Mouse (Mus musculus) left cerebral cortex, adult 18-20 months (tissue): ENCODE results near the gene Abca1. TPM values are rescaled to one million over a fixed set of nuclear protein-coding genes. Genes with fewer than 3 reads are reported as not detected.
A peak's percentile ranks its signal among the peaks of the same experiment; 100 is the strongest.

ENCODE experiments used
- DNase-seq, 2 experiments: peaks; one replicate each; pipeline ENCODE4 v3.0.0; 2021 to 2022; ENCODE audit warnings: low spot score in 2 of 2, mixed read lengths in 1 of 2
- total RNA-seq, 2 experiments: library from RNA; stranded (reverse); gene quantifications; 2 replicates each; pipeline ENCODE4 v1.2.3; 2021

Gene Abca1
- total RNA-seq, 2 experiments from 2014 or later, result 13.6 to 14.7 TPM

DNA sequence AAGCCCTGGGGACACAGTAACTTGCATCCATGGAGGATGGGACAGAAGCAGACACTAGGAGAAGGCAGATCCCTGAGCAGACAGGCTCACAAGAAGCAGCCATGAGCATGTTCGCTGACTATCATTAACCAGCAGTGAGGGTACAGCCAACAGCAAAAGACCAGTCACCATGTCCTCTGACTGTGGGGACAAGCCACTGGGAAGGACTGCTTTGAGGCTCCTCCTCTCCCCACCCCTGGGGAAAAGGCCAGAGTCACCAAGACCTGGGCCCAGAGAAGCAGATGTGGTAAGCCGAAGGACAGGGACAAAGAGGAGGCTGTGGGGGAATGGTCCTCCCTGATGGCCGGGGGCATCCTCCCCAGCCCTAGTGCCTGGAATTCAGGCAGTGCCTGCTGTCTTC lies 37.4 kb downstream of the Abca1 start:
- no peak for DNase-seq

DNA sequence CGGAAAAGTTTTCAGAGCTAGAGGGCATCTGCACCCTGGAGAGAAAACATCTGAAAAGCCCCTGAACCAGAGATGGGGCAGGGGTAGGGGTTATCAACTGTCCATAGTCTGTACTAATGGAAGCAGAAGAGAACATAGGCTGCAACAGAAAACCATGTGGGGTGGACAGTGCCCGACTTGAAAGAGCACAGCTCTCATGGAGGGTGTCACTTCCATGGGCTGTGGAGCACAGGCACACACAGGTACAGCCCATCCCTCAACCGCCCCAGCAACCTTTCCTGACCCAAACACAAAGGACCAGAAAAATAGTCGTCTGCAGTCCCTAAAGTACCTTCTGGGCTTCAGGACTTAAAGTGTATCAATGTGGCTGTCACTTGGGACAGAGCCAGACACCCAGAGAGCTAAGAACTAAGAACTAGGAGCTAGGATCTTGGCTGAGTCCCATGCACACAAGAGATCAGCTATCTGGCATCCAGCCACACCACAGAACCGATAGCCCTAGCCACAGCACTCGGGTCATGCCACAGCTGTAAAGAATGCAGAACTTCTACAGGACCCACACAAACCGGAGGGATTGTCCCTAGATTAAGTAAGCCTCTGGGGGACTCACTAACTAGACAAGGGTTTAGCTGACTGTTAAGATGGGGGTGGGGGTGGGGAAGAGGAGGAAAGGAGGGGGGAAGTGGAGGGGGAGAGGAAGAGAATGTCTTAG lies 38.0 kb downstream of the Abca1 start:
- DNase-seq, result no peak

DNA sequence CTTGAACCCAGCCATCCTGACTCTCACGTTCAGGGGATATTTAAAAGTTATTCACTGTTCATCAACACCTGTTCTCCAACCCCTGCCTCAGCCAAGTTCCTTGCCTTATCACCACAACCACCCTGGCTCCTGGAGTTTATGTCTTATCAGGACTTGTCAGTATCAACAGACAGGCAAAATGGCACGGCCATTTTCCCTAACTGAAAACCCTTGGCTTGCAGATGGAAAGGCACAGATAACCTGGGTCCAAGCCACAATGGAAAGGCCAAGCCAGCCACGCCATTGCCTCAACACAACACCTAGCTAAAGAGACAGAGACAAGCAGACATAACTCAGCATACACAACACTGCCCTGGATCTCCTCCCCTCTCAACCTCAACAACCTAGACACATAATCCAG lies 38.6 kb downstream of the Abca1 start:
- DNase-seq, result no peak

DNA sequence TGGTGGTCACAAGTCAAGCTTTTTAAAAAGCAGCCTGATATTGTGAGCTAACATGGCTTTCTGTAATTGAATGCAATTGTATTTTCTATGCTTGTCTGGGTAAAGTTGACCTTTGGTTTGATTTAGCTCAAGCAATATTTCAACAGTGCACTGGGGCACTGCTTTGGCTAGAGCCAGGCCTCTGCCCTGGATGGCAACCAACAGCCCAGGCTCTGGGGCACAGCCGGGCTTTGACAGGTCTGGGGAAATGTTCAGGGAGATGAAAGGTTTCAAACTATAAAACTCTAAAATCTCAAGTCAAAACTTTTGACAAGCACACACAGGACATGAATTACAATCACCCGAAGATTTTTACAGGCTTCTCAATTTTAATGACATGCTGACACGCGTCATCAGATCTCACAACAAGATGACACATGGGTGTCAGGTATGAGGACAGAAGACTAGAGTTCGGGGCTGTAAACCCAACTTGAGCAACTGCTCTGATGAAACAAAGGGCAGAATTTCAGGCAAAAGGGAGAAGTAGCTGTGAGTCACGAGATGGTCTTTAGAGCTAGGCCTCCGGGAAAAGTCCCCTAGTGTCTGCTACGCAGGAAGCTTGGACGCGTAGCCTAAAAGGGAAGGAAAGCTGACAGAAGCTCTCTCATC lies 39.5 kb downstream of the Abca1 start:
- DNase-seq, result no peak

DNA sequence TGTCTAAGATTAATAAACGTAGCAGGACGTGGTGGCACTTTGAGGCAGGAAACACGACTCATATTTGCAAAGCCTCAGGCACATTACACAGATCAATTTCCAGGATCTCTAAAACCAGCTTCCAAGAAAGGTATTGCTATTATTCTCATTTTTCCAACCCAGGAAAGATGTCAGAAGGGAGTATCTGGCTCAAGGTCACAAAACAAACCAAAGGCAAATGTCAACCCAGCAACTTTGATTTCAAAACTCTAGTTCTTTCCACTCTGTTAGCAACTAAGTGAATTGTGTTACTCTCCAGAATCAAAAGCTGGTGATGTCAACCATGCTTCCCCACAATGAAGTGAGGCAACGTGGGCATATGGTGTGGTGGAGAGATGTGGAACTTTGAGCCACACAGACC lies 41.1 kb downstream of the Abca1 start:
- no peak for DNase-seq

DNA sequence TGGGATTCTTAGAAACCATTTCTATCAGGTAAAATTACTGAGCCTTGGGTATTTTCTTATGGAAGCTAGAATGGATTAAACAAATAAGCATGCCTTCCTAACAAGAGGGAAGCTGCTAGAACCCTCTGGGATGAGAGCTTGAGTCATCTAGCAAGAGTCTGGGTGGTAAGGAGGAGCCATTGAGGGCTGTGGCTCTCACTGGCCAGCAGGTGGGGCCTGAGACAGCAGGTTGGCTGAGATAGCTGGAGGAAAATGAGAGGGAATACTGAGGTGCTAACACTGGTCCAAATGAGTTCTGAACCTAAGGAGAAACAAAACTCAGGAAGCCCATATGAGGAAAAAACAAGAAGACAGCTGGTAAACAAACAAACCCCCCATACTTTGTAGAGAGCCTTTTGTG lies 42.1 kb downstream of the Abca1 start:
- peak in 1 of 2 experiments; percentile 21 for DNase-seq

DNA sequence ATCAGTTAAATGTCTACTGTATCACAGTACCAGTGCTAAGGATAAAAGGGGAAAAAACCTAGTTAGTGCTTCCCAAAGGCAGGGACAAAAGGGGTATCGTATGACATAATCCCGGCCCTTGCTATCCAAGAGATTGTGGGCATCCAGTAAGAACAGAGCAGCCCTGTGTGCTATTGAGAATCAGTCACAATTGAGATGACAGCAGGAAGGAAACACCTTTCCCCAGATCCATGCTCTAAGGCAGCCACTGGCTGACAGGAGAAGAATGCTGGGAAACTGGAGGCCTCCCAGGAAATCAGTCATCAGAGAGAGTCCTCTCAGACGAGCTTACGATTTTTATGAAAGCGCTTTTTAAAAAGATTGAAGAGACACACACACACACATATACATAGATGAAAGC lies 42.6 kb downstream of the Abca1 start:
- DNase-seq, result no peak

DNA sequence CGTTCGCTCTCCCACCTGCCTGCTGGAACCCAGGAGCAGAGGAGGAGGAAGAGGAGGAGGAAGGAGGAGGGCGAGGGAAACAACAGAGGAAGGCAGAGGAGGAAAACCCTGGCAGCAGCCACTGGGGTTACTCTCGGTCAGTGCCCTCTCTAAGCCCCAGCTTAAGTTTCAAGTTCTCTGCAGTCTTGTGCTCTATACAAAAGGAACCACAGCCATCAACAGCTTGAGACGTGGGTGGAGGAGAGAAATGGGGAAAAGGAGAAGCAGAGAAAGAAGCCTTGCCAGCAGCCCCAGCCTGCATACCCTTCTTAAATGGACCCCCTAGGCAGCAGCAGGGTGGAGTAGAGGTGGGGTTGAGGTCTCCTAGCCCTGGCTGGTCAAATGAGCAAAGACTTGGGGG lies 43.8 kb downstream of the Abca1 start:
- peak; percentile 17 to 24 for DNase-seq

DNA sequence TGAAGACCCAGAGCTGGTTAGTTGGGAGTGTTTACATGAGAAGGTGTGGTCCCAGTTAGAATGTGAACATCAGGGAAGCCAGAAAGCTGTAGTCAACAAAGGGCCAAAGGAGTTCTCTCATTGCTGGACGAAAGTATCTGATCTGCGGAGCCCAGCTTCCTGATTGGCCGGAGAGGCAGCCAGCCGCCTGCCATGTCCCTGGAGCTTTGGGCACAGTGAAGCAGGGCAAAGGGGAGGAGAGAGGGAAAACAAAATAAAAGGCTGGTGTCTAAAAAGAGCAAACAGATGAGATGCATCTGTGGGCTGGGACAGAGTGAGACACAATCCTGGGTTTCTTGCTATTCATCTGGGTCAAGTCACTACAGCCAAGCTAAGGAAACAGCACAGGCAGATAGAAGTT lies 44.3 kb downstream of the Abca1 start:
- peak in 1 of 2 experiments; percentile 13 for DNase-seq

DNA sequence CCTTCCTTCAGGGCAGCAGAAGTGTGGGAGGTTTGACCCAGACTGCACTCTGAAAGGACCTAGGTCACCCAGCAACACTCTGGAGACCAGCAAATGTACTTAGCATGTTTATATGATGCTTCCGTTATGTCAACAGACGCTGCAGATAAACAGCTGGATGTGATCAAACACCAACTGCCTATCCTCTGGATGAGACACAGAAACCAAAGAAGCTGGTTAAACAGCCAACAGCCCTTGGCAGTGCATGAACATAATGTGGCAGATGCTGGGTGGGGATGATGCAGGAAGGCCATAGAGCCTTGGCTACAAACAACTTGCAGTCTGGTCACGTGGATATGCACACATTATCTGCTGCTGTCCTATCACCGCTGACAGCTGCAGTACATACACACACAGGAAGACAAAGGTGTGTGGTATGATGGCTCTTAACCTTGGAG lies 47.8 kb downstream of the Abca1 start:
- DNase-seq, result no peak

DNA sequence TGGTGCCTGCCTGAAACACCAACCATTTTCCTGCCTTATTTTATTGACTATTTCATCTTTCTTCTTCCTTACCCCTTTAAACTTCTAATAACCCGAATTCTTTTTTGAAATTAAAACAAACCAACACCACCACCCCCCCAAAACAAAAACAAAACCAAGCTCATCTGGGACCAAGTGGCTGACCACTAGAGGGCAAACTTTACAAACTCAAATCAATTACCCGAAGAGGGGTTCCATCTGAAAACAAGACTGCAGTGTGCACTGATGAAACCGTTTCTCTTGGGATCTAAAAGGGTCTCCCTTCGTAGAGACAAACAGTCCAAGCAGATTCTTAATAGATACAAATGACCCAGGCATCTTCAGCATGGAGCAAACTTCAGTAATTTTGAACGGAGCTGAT lies 49.3 kb downstream of the Abca1 start:
- no peak for DNase-seq

DNA sequence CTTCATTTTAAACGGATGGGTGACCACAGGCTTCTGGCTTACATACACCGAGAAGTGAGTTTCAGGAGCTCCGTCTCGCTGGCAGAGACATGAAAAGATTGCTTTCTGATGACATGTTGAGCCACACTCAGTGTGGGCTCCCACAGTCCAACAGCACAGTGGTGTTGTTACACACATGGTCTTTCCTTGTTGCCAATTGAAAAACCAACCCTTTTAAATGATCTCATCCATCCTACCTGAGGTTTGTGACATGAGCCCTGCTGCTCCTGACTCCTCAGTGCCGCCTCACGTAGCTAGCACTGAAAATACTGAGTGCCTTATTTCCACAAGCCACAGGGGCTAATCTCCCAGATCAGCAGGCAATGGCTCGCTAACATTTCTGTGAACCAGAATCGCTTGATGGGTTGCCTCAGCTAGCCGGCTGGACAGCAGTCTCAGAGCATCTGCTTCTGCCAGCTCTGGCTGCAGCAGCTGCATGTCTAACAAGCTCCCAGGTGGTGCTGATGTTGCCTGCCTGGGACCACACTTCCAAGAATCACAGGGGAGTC lies 50.2 kb downstream of the Abca1 start:
- DNase-seq, result no peak

DNA sequence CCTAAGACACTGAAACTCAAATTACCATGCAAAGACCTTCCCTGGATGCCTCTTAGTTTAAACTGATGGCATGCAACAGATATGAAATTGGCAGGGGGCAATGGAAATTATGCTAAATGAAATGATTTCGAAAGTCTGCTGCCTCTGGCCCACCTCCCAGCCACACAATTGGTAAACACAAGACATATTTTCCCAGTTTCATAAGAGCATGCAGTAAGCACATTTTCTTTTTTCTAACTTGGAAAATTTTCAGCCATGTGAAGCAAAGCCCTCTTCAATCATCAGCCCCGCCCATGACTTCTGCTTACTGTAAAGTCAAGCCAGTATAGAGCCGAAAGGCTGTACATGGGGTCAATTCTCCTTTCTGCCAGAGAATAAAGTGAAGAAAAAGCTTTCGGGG lies 51.5 kb downstream of the Abca1 start:
- DNase-seq, result no peak

DNA sequence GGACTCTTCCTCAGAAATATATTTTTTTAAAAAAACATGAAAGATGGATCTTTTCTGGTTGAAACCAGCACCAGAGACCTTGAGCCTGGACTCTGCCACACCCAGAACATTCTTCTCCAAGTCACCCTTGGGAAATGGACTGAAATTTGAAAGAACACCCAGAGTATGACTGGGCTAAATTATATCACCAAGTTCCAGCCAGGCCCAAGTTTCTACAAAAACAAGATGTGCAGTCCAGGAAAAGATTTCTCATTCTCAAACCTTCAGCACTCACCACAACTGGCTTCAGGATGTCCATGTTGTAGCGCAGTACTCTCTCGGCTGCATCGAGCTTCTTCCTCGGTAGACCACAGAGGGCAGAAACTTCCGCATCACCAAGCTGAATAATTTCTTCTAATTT lies 53.0 kb downstream of the Abca1 start:
- no peak for DNase-seq

DNA sequence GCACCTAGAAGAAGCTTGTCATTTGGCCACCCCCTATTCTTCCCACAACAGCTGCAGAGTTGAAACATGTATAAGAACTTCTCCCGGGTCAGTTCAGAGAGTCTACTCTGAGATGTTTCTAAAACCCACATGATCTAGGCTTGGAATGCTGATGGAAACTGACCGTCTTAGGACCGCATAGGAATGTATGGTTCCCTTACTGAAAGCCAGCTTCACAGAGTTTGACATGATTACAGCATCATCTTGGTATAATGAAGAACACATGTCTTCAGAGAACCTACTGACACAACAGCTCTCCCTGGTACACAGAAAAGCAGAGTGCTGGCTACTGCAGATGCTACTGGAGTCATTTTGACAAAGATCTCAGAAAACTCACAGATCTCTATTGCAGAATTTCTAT lies 53.6 kb downstream of the Abca1 start:
- DNase-seq, result no peak

DNA sequence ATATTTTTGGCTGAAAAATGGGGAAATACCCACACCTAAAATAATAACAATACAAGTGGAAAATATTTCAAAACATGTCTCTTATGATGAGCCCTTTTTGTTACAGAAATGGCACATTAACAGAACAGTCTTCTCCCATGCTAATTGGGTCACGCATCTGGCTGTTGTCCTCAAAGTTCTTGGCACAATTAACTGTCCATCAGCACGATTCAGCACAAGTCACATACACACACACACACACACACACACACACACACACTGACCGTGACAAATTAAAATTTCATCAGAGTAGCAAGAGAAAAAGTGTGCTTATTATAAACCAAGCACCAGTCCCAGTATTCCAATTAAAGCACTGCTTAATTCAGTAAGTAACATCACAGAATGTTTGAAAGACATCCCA lies 55.1 kb downstream of the Abca1 start:
- no peak for DNase-seq

DNA sequence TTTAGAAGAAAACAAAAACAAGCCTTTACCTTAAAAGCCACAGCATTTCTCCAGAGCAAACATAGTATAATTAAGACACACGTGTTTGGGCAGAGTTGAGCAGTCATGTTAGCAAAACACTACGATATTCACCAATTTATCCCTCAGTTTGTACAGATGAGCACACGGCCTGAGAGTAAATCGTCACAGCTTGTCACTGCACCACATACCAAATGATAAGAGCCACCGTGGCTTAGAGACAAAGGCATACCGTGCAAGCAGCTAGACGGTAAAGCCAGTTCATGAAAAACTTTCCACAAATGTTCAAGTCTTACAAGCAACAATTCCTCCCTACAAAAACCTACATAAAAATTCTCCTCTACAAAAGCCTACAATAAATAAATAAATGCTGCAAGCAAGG lies 57.2 kb downstream of the Abca1 start:
- DNase-seq, result no peak

DNA sequence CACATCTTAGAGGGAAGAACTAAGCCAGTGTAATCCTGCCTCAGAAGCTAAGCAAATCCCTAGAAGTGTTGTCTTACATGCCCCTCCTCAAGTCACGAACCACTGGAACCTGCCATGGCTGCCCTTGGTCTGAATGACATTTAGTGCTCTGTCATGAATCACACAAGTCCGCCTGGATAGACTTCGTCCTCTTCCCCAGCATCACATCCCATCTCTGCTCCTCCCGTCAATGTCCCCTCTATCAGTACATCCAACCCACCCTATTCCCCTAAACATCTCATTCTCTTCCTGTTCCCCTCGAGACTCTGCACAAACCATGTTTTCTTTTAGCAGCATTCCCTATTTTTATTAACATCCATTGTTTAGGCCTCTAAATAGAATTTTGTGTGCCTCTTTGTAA lies 58.4 kb downstream of the Abca1 start:
- no peak for DNase-seq

DNA sequence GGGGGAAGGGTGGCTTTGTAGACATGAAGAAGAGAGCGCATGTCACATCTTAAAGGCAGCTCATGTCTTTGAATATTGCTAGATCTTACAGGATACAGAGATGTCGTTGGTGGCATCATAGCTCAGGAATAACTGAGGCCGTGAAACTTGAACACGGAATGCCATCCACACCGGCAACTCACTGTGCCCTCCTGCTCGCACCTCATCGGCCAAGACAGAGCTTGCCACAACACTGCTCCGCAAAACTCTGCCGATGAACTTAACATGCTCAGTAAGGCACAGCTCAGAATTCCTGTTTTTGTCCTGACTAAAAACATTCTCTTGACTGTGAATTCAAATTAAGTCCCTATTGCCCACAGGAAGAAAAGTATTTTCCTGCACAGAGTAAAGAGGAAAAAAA lies 59.2 kb downstream of the Abca1 start:
- DNase-seq, result no peak

DNA sequence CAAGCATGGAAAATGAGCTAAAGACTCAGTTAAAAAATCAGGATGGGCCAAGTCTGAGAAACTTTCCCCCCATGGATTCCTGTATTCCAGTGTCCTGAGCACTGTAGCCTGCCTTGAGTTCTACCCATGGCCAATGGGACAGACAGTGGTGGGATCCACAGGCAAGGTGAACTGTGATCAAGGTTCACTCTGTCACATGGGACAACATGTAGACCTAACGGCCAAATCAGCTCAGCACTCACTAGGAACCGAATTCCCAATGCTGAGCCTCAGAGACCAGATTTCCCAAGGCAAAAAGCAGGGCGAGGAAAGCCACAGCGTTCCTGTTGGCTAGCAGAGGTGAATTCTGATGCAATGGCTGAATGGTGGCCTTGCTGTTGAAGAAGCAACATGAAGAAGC lies 64.8 kb downstream of the Abca1 start:
- DNase-seq, result no peak

DNA sequence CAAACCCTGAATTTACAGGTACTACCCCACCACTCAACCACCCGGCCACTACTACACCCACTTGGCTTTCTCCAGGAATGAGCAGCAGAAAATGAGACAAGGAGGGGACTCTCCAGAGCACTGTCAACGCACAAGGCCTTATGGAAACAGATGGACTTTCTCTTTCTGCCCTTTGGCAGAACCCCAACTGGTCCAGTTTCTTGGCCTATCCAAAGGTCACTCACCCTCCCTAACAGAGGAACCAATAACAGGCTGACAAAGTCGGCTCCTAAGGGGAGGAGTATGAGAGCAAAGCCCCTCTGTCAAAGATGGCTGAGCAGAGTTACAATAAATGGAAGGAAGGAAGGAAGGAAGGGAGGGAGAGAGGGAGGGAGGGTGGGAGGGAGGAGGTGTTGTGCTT lies 65.4 kb downstream of the Abca1 start:
- DNase-seq, result no peak

DNA sequence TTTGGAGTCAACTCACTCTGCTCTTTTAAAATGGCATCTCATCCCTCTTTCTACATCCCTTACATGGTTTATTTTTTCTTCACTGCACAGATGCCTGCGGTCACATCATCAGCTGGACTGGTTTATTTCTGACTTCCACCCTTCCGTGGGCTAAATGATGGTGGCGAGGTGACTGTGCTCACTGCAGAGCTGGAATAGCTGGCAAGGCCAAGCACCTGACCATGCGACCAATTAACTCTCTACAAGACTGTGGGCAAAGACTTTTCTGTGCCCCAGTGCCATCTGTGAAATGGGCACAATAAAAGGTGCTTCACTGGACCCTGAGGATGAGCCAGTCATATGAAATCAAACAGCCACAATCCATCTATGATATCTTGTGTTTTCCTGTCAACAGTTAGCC lies 66.1 kb downstream of the Abca1 start:
- no peak for DNase-seq

DNA sequence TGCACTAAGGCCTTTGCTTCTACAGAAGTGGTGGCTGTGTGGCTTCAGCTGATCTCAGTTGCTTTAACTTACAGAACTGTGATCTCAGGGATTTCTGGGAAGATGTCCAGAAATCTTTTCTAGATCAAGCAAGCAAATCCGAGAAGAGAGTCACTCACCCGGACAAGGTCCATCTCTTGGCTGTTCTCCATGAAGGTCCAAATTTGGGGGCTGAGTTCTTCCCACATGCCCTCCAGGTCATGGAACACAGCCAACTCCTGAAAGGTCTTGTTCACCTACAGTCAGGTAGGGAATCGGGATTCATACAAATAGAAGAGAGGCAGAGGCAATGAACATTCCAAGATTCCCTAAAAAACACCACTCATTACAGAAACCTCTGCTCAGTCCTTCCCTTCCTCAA lies 70.1 kb downstream of the Abca1 start:
- DNase-seq, result no peak
